Mouse (Mus musculus): ENCODE measurements around the gene Tsc22d3. TPM values are rescaled to one million over a fixed set of nuclear protein-coding genes. Genes with fewer than 3 reads are reported as not detected.
"Not testable (repeated sequence)": the region's sequence is repeated elsewhere in the genome, so short reads cannot be mapped to it uniquely, and the experiment has no call there.

Gene Tsc22d3
- total RNA-seq, 2 experiments from 2014 or later = 101 to 105 TPM

- no peak for DNase-seq
These were observed 34.7 kb downstream of the Tsc22d3 start for GRCm38 (mm10) chrX:140565759-140566158.

GRCm38 (mm10) chrX:140565212-140565611, 35.2 kb downstream of the Tsc22d3 start:
- DNase-seq = no peak

- peak; percentile 65 for DNase-seq
These were observed 35.7 kb downstream of the Tsc22d3 start for GRCm38 (mm10) chrX:140564777-140565176.

GRCm38 (mm10) chrX:140558176-140558844, 42.1 kb downstream of the Tsc22d3 start:
- DNase-seq = peak; percentile 82

- peak; percentile 49 for DNase-seq
These were observed 44.5 kb downstream of the Tsc22d3 start for GRCm38 (mm10) chrX:140555965-140556364.

- DNase-seq = no peak
These were observed 45.0 kb downstream of the Tsc22d3 start for GRCm38 (mm10) chrX:140555423-140555822.

GRCm38 (mm10) chrX:140547660-140548419, 52.6 kb downstream of the Tsc22d3 start:
- no peak for DNase-seq

- peak; percentile 71 for DNase-seq
These were observed 55.7 kb downstream of the Tsc22d3 start for GRCm38 (mm10) chrX:140544737-140545136.

GRCm38 (mm10) chrX:140542938-140543673, 57.4 kb downstream of the Tsc22d3 start:
- peak; percentile 73 for DNase-seq

GRCm38 (mm10) chrX:140542474-140542845, 58.0 kb downstream of the Tsc22d3 start:
- peak; percentile 65 for DNase-seq

GRCm38 (mm10) chrX:140541711-140542473, 58.6 kb downstream of the Tsc22d3 start:
- peak; percentile 32 for DNase-seq

- DNase-seq = no peak
These were observed 59.9 kb downstream of the Tsc22d3 start for GRCm38 (mm10) chrX:140540500-140541114.

GRCm38 (mm10) chrX:140539831-140540230, 60.6 kb downstream of the Tsc22d3 start:
- not testable (repeated sequence) for DNase-seq

- no peak for DNase-seq
These were observed 61.3 kb downstream of the Tsc22d3 start for GRCm38 (mm10) chrX:140539111-140539680.

GRCm38 (mm10) chrX:140538649-140539048, 61.8 kb downstream of the Tsc22d3 start:
- no peak for DNase-seq

- DNase-seq = peak; percentile 51
These were observed 62.8 kb downstream of the Tsc22d3 start for GRCm38 (mm10) chrX:140537662-140538061.

GRCm38 (mm10) chrX:140535487-140535886, 65.0 kb downstream of the Tsc22d3 start:
- DNase-seq = peak; percentile 30

- DNase-seq = no peak
These were observed 66.2 kb downstream of the Tsc22d3 start for GRCm38 (mm10) chrX:140534306-140534705.

GRCm38 (mm10) chrX:140532325-140532724, 68.1 kb downstream of the Tsc22d3 start:
- no peak for DNase-seq

- DNase-seq = no peak
These were observed 69.1 kb downstream of the Tsc22d3 start for GRCm38 (mm10) chrX:140531356-140531755.

- DNase-seq = no peak
These were observed 69.8 kb downstream of the Tsc22d3 start for GRCm38 (mm10) chrX:140530632-140531031.

Data from heart, postnatal 4 days (tissue).